Mouse (Mus musculus): ENCODE measurements around the gene Lrrc3b.

DNA sequence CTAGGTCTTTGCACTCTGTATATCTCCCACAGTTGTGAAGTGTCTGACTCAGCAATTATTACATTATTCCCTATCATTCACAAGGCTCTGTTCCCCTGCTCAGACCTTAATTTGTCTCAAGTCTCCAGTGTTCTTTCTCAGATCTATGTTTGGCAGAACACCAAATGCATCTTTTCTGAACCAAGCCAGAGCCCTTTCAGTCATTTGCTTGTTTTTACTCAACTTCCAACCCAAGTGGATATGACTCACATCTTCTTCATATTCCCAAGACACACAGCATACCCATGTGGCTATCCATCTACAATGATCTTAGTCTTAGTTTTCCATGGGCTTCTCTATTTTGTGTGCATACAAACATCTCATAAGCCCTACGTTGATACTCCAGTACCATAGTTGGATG lies 17.2 kb downstream of the Lrrc3b start:
- no peak for TF ChIP-seq POLR2A (IDR thresholded peaks at IDR 0.05; ENCODE audit: insufficient read depth, low read depth, low read length)
- no peak for TF ChIP-seq CTCF (IDR thresholded peaks at IDR 0.05)
- TF ChIP-seq EP300 (IDR thresholded peaks at IDR 0.05; ENCODE audit: insufficient read depth, low read depth, low read length) = no peak

Measured in heart, adult 2 months (tissue).